ENCODE assay signal across 23 mouse cellular contexts in genomic region chr10:53527344-53527743, GRCm38 (mm10).
DNase-seq lines count a peak whose midpoint lies in the region; ATAC-seq and TF ChIP-seq lines count a peak whose summit lies in the region.
"Had no signal": no experiment of that assay in that cellular context is flagged by ENCODE, and none has a peak within 500 bp of the region (broad histone marks: within the 10 kb centered on the region; RNA-seq: fewer than 3 reads in every experiment).

No protein-coding gene starts in this region.

- peak; percentile 53 for DNase-seq in heart, adult 11 months
- DNase-seq in heart, postnatal 25 days (ENCODE audit: low spot score) = no peak
- peak; percentile 35 for DNase-seq in MEL (ENCODE audit: low read depth, low spot score)
- DNase-seq in induced T-regulatory cell, adult 2 months (ENCODE audit: low read depth) = peak; percentile 37
- DNase-seq in left cerebral cortex, adult 8-10 months (ENCODE audit: low spot score in 2 of 2) = no peak
- DNase-seq: adrenal gland, adult 2 months; adrenal gland, postnatal 14 days; cerebellum, adult 11-12 months; cerebellum, adult 8-10 months; cerebellum, postnatal 14 days; forebrain, postnatal 0 days; gastrocnemius, adult 2 months; gastrocnemius, postnatal 14 days; heart, adult 18-20 months; heart, postnatal 10 days; heart, postnatal 4 days; kidney, adult 8-10 months had no signal

- WGBS in kidney, embryonic 16.5 days = 82% methylated on average over 3 of the region's 3 CpGs

- H3K9ac ChIP-seq in MEL (ENCODE audit: control insufficient read depth, low read depth, low read length, poor library complexity, severe bottlenecking) = no peak overlapping the region
- no peak overlapping the region for H3K9ac ChIP-seq in kidney, embryonic 16.5 days (replicated peaks; ENCODE audit: low read length)
- H3K9ac ChIP-seq: forebrain, postnatal 0 days; heart, embryonic 12.5 days; heart, embryonic 15.5 days; hindbrain, embryonic 14.5 days had no signal

- peaks cover 0 to 26% of the 10 kb centered on the region in 2 experiments; a peak in 2 of 4 replicates for H3K36me3 ChIP-seq in MEL (ENCODE audit: control insufficient read depth in 1 of 2, insufficient read depth in 2 of 2, low read length in 2 of 2)
- H3K36me3 ChIP-seq in kidney, embryonic 16.5 days (ENCODE audit: insufficient read depth, low read length) = no peaks in the 10 kb centered on the region
- H3K36me3 ChIP-seq: heart, embryonic 12.5 days; heart, embryonic 15.5 days had no signal

- intact Hi-C loops in heart, postnatal 25 days (cut with DNase I) = loop anchor here (2.0 kb wide), 1 partner anchor 413 kb away; no protein-coding TSS in a partner anchor

- H3K79me2 ChIP-seq in MEL (ENCODE audit: control insufficient read depth, insufficient read depth, low read length, poor library complexity) = no peaks in the 10 kb centered on the region

- ATAC-seq in kidney, embryonic 16.5 days (ENCODE audit: low FRiP score, low TSS enrichment) = no peak
- ATAC-seq: intestine, postnatal 0 days had no signal

- no peaks in the 10 kb centered on the region for H3K9me3 ChIP-seq in MEL (replicated peaks; ENCODE audit: insufficient read depth, low read length)
- H3K9me3 ChIP-seq in kidney, embryonic 16.5 days (ENCODE audit: low read length) = no peaks in the 10 kb centered on the region
- H3K9me3 ChIP-seq: heart, embryonic 15.5 days had no signal

- TF ChIP-seq POLR2A in MEL (IDR thresholded peaks at IDR 0.05; ENCODE audit: control insufficient read depth in 1 of 2, insufficient read depth in 1 of 2, low read depth in 1 of 2, low read length in 2 of 2, poor library complexity in 1 of 2) = no peak

- no peak for TF ChIP-seq CTCF in MEL (IDR thresholded peaks at IDR 0.05 in 2 of 3, conservative IDR thresholded peaks at IDR 0.05 in 1 of 3; ENCODE audit: control insufficient read depth in 1 of 3, insufficient read depth in 1 of 3, low read depth in 2 of 3, low read length in 3 of 3, poor library complexity in 1 of 3, severe bottlenecking in 1 of 3)

- H3K4me2 ChIP-seq in kidney, embryonic 16.5 days (replicated peaks; ENCODE audit: low read depth, low read length) = no peak overlapping the region
- H3K4me2 ChIP-seq: heart, embryonic 12.5 days; heart, embryonic 15.5 days; hindbrain, embryonic 14.5 days had no signal

- peaks cover 4 to 15% of the 10 kb centered on the region in 2 experiments for H3K4me1 ChIP-seq in MEL (ENCODE audit: control insufficient read depth in 1 of 2, insufficient read depth in 2 of 2, low read length in 2 of 2)
- no peaks in the 10 kb centered on the region for H3K4me1 ChIP-seq in kidney, embryonic 16.5 days (ENCODE audit: insufficient read depth, low read length)
- H3K4me1 ChIP-seq: heart, embryonic 15.5 days had no signal

- no peak for TF ChIP-seq EP300 in MEL (IDR thresholded peaks at IDR 0.05; ENCODE audit: low read depth in 1 of 2, low read length in 2 of 2)

- H3K4me3 ChIP-seq in MEL (ENCODE audit: control insufficient read depth in 1 of 2, insufficient read depth in 1 of 2, low read depth in 2 of 2, low read length in 2 of 2) = no peak overlapping the region
- no peak overlapping the region for H3K4me3 ChIP-seq in kidney, embryonic 16.5 days (ENCODE audit: low read length)
- H3K4me3 ChIP-seq: gastrocnemius, adult 2 months; heart, embryonic 12.5 days; heart, embryonic 15.5 days had no signal

- H3K27me3 ChIP-seq in MEL (ENCODE audit: control insufficient read depth in 1 of 2, insufficient read depth in 2 of 2, low read length in 2 of 2) = no peaks in the 10 kb centered on the region
- H3K27me3 ChIP-seq in kidney, embryonic 16.5 days (ENCODE audit: insufficient read depth, low read length) = no peaks in the 10 kb centered on the region
- H3K27me3 ChIP-seq: heart, embryonic 12.5 days; heart, embryonic 15.5 days had no signal

- TF ChIP-seq RAD21 in MEL (IDR thresholded peaks at IDR 0.05; ENCODE audit: low read depth, low read length) = no peak

- H3K27ac ChIP-seq in MEL (ENCODE audit: control insufficient read depth, low read depth, low read length) = no peak overlapping the region
- H3K27ac ChIP-seq in kidney, embryonic 16.5 days (ENCODE audit: low read length) = no peak overlapping the region
- H3K27ac ChIP-seq: gastrocnemius, adult 2 months; heart, embryonic 15.5 days; hindbrain, embryonic 14.5 days; hindbrain, postnatal 0 days had no signal

TF ChIP-seq in MEL, 35 proteins besides CTCF, POLR2A, EP300 and RAD21:
- TF ChIP-seq ZKSCAN1 (IDR thresholded peaks at IDR 0.05; ENCODE audit: low read depth, low read length) (no peak), GABPA (IDR thresholded peaks at IDR 0.05; ENCODE audit: low read depth, low read length) (no peak), TAL1 (IDR thresholded peaks at IDR 0.05; ENCODE audit: low read length) (no peak), SMC3 (IDR thresholded peaks at IDR 0.05; ENCODE audit: low read depth, low read length) (no peak), KAT2A (conservative IDR thresholded peaks at IDR 0.05; ENCODE audit: low read depth, low read length) (no peak), TBP (IDR thresholded peaks at IDR 0.05; ENCODE audit: low read depth, low read length) (no peak), RCOR1 (IDR thresholded peaks at IDR 0.05; ENCODE audit: low read depth, low read length) (no peak), MAX (IDR thresholded peaks at IDR 0.05; ENCODE audit: low read length) (no peak), USF1 (IDR thresholded peaks at IDR 0.05; ENCODE audit: low read depth, low read length) (no peak), ZNF384 (IDR thresholded peaks at IDR 0.05; ENCODE audit: low read depth, low read length) (no peak), ETS1 (IDR thresholded peaks at IDR 0.05; ENCODE audit: low read depth, low read length) (no peak), ZC3H11A (IDR thresholded peaks at IDR 0.05; ENCODE audit: low read depth, low read length) (no peak), NRF1 (IDR thresholded peaks at IDR 0.05; ENCODE audit: insufficient read depth, low read depth, low read length, poor library complexity, severe bottlenecking) (no peak)
TF ChIP-seq in MEL: peak in this region for 0.

Comparison
In these comparisons a context has a peak if more than half of its experiments do, and no peak if none do; other contexts are left out.
1. DNase-seq: peak in heart, adult 11 months (single experiment), MEL (single experiment) and induced T-regulatory cell, adult 2 months (single experiment); none in heart, postnatal 25 days (single experiment) and left cerebral cortex, adult 8-10 months (0 of 2).